Mouse (Mus musculus): ENCODE measurements around the gene Ebf1.

GRCm38 (mm10) chr11:44636241-44636640 is 19.1 kb downstream of the Ebf1 start:
- TF ChIP-seq CTCF (IDR thresholded peaks at IDR 0.05; ENCODE audit: control insufficient read depth, insufficient read depth, low read length): no peak
- TF ChIP-seq POLR2A (IDR thresholded peaks at IDR 0.05; ENCODE audit: borderline replicate concordance, control insufficient read depth, low read depth, low read length): no peak

All from bone marrow, adult 2 months (tissue).